Mouse (Mus musculus): ENCODE data around the gene Tnfsf18. TPM values are rescaled to one million over a fixed set of nuclear protein-coding genes. Genes with fewer than 3 reads are reported as not detected.

The Tnfsf18 gene
- not detected for polyA plus RNA-seq (2015; fragmentation: Illumina TruSeq; extraction: RNeasy Lipid Tissue Mini Kit (QIAGEN cat#74804); ENCODE audit: insufficient read depth, low read depth, low replicate concordance)

GRCm38 (mm10) chr1:161494343-161494742, at the start of gene Tnfsf18:
Gene Tnfsf18 (plus strand): TSS chr1:161494655.

Other genes starting within 250 kb of the Tnfsf18 start
- 30.6 TPM for gene Prdx6, start 243.4 kb upstream of the Tnfsf18 start, polyA plus RNA-seq (2015; fragmentation: Illumina TruSeq; extraction: RNeasy Lipid Tissue Mini Kit (QIAGEN cat#74804); ENCODE audit: insufficient read depth, low read depth, low replicate concordance)
- not detected for gene Tnfsf4, start 99.2 kb upstream of the Tnfsf18 start, polyA plus RNA-seq (2015; fragmentation: Illumina TruSeq; extraction: RNeasy Lipid Tissue Mini Kit (QIAGEN cat#74804); ENCODE audit: insufficient read depth, low read depth, low replicate concordance)

Measured in pancreas, adult 10 weeks (tissue).